Mouse (Mus musculus): Measurements from ENCODE around the gene Sumo2.

- no peak for TF ChIP-seq CTCF (conservative IDR thresholded peaks at IDR 0.05; ENCODE audit: low read length)
- no peak for TF ChIP-seq POU5F1 (IDR thresholded peaks at IDR 0.05; ENCODE audit: borderline replicate concordance, low read length)
- TF ChIP-seq NANOG (IDR thresholded peaks at IDR 0.05; ENCODE audit: borderline replicate concordance, low read length): no peak
These were observed 52.8 kb downstream of the Sumo2 start for GRCm38 (mm10) chr11:115483278-115483677.
